Comparison of ENCODE assay signal across 20 mouse cellular contexts in the genomic region with DNA sequence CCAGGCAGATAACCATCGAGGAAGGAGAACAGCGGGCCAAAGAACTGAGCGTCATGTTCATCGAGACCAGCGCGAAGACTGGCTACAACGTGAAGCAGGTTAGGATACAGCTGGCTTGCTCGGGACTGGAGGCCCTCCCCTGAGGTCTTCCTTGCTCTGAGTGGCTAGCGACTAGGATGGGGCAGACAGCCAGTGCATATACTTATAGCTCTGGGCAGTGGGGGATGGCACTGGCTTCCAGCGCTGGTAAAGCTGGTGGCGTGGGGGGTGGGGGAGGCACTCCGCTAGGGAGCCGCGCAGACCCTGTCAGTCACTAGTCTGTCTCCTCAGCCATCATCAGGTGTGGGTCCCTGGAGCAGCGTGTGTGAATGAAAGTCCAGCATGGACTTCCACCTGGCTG.
"Had no signal": no experiment of that assay in that cellular context is flagged by ENCODE, and none has a peak within 500 bp of the region (broad histone marks: within the 10 kb centered on the region; RNA-seq: fewer than 3 reads in every experiment).

No protein-coding gene starts in this region.

- ATAC-seq: liver, postnatal 0 days; lung, postnatal 0 days; midbrain, embryonic 15.5 days had no signal

- H3K9ac ChIP-seq: limb, embryonic 12.5 days; limb, embryonic 15.5 days; liver, embryonic 14.5 days; liver, postnatal 0 days; lung, embryonic 14.5 days; midbrain, embryonic 15.5 days; neural tube, embryonic 13.5 days; stomach, embryonic 15.5 days had no signal

- H3K4me2 ChIP-seq: limb, embryonic 12.5 days; limb, embryonic 15.5 days; liver, embryonic 11.5 days; lung, embryonic 14.5 days; midbrain, embryonic 15.5 days; neural tube, embryonic 13.5 days; stomach, embryonic 15.5 days had no signal

- H3K36me3 ChIP-seq: limb, embryonic 12.5 days; limb, embryonic 15.5 days; stomach, embryonic 15.5 days had no signal

- H3K9me3 ChIP-seq: limb, embryonic 12.5 days; limb, embryonic 15.5 days; midbrain, embryonic 15.5 days; neural tube, embryonic 13.5 days; stomach, embryonic 15.5 days had no signal

- H3K27ac ChIP-seq: limb, embryonic 12.5 days; limb, embryonic 15.5 days; liver, embryonic 14.5 days; macrophage; midbrain, embryonic 15.5 days; neural tube, embryonic 13.5 days; stomach, embryonic 15.5 days had no signal

- DNase-seq: kidney, adult 2 months; kidney, postnatal 10 days; kidney, postnatal 36 days; layer of hippocampus, postnatal 36 days; liver, postnatal 0 days; lung, embryonic 14.5 days; retina, postnatal 1 day; right cerebral cortex, postnatal 25 days; spleen, adult 18-20 months; thymus, postnatal 25 days had no signal

- H3K4me1 ChIP-seq: limb, embryonic 12.5 days; limb, embryonic 15.5 days; midbrain, embryonic 15.5 days; neural tube, embryonic 13.5 days; stomach, embryonic 15.5 days had no signal

- H3K4me3 ChIP-seq: limb, embryonic 12.5 days; limb, embryonic 15.5 days; midbrain, embryonic 15.5 days; myocyte; neural tube, embryonic 13.5 days; stomach, embryonic 15.5 days had no signal

- H3K27me3 ChIP-seq: limb, embryonic 12.5 days; limb, embryonic 15.5 days; midbrain, embryonic 15.5 days; neural tube, embryonic 13.5 days; stomach, embryonic 15.5 days had no signal
